Mouse (Mus musculus) midbrain, embryonic 15.5 days (tissue): Measurements from ENCODE around the gene Amigo3. TPM values are rescaled to one million over a fixed set of nuclear protein-coding genes. Genes with fewer than 3 reads are reported as not detected.
"Not testable (repeated sequence)": the region's sequence is repeated elsewhere in the genome, so short reads cannot be mapped to it uniquely, and the experiment has no call there.

Experiments
- ATAC-seq: fragments of 200-750 bp; cut with Nextera tagmentation; replicated peaks from 2 replicates; pipeline ENCODE4 v1.8.0; 2017; ENCODE audit warnings: moderate TSS enrichment
- H3K27ac ChIP-seq: fragments of 300-500 bp; sonication (generic); 2 replicates; pipeline ENCODE4 v1.5.1; 2015; ENCODE audit warnings: mild to moderate bottlenecking, inconsistent platforms
- H3K27me3 ChIP-seq: fragments of 300-500 bp; sonication (generic); replicated peaks from 2 replicates; pipeline ENCODE4 v1.6.1; 2015; ENCODE audit warnings: inconsistent platforms
- H3K36me3 ChIP-seq: fragments of 300-500 bp; sonication (generic); replicated peaks from 2 replicates; pipeline ENCODE4 v1.6.1; 2015; ENCODE audit warnings: inconsistent platforms
- H3K4me1 ChIP-seq: fragments of 300-500 bp; sonication (generic); 2 replicates; pipeline ENCODE4 v1.6.1; 2015; ENCODE audit warnings: inconsistent platforms
- H3K4me2 ChIP-seq: fragments of 300-500 bp; sonication (generic); 2 replicates; pipeline ENCODE4 v1.6.1; 2015; ENCODE audit warnings: inconsistent platforms, mild to moderate bottlenecking, moderate library complexity
- H3K4me3 ChIP-seq: fragments of 300-500 bp; sonication (generic); 2 replicates; pipeline ENCODE4 v1.5.1; 2015; ENCODE audit warnings: mild to moderate bottlenecking, inconsistent platforms
- H3K9ac ChIP-seq: fragments of 300-500 bp; sonication (generic); 2 replicates; pipeline ENCODE4 v1.6.1; 2015; ENCODE audit warnings: mild to moderate bottlenecking, inconsistent platforms
- H3K9me3 ChIP-seq: fragments of 300-500 bp; sonication (generic); 2 replicates; pipeline ENCODE4 v1.6.1; 2016; ENCODE audit warnings: inconsistent platforms
- WGBS: fragments of 180-500 bp; shearing (Covaris S2); methylation state at CpG from one replicate; pipeline ENCODE4 v1.1.7; 2015; ENCODE audit warnings: mixed read lengths; 5-methylcytosine and 5-hydroxymethylcytosine counted together
- polyA plus RNA-seq: library from polyadenylated mRNA; unstranded; fragments of >200 nt; fragmentation: Nextera tagmentation; extraction: Ambion mirVana; gene quantifications from 2 replicates; pipeline ENCODE4 v1.2.1, GENCODE M21; 2015

Amigo3 gene
- polyA plus RNA-seq: 3.5 and 3.6 TPM in 2 replicates

- Histone ChIP-seq H3K36me3 (peaks cover 17% of the 10 kb centered on the region; the same call in 1 of the 2 replicates), H3K4me2 (peak within 1 kb of the TSS; percentile 24), H3K9ac (no peak within 1 kb of the TSS), H3K9me3 (no peaks in the 10 kb centered on the region), H3K4me3 (no peak within 1 kb of the TSS), H3K4me1 (peaks cover 29% of the 10 kb centered on the region), H3K27me3 (no peaks in the 10 kb centered on the region), H3K27ac (peak within 1 kb of the TSS; percentile 42; the same call in 1 of the 2 replicates)
- 54% methylated on average over 20 of the region's 20 CpGs for WGBS
- ATAC-seq: peak; percentile 18
Measured at GRCm38 (mm10) chr9:108052885-108053664, at the start of gene Amigo3. Gene Amigo3 (plus strand): TSS chr9:108053159.

DNA sequence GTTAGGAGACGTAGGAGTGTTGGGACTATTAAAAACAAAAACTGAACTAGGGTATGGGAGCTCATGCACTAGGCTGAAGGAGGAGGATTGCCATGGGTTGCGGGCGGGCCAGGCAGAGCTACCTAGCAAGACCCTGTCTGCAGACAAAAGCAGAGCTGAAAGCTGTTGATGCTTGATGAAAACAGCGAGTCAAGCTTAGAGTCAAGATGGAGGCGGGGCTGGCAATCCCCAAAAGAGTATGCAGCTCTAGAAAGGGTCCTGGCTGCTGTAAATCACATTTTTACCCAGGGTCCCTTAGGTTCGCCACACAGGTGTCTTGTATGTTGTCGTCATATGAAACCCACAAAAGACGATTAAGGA lies 49.4 kb upstream of the Amigo3 start:
- Histone ChIP-seq H3K4me3 (peak overlapping the region; percentile 89), H3K4me1 (peaks cover 40% of the 10 kb centered on the region), H3K36me3 (no peaks in the 10 kb centered on the region), H3K4me2 (peak overlapping the region; percentile 87), H3K27ac (peak overlapping the region; percentile 95), H3K9ac (peak overlapping the region; percentile 98), H3K9me3 (no peaks in the 10 kb centered on the region), H3K27me3 (no peaks in the 10 kb centered on the region)
- 6% methylated on average over 8 of the region's 8 CpGs for WGBS
- ATAC-seq: no peak

DNA sequence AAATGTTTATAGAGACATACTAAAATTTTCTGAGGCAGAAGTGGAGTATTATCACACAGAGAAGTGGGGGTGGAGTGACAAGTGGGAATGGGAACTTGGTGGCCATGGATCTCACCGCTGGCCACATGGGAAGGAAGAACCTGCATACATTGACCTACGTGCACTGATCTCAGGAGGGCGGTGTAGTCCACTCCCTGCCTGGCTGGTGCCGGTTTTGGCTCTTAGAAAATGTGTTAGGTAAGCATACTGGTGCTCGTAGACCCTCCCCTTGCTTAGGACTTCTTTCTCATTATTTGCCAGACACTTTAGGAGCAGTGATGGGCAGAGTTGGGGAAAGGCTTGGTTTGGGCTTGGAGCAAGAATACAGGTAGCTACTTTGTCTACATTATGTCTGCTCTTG lies 44.9 kb upstream of the Amigo3 start:
- H3K27ac ChIP-seq: no peak overlapping the region
- ATAC-seq: no peak
- H3K9me3 ChIP-seq: no peaks in the 10 kb centered on the region
- no peak overlapping the region for H3K4me3 ChIP-seq
- peaks cover 34% of the 10 kb centered on the region for H3K4me1 ChIP-seq
- H3K27me3 ChIP-seq: no peaks in the 10 kb centered on the region
- 91% methylated on average over 5 of the region's 5 CpGs for WGBS
- H3K9ac ChIP-seq: no peak overlapping the region
- H3K36me3 ChIP-seq: no peaks in the 10 kb centered on the region
- H3K4me2 ChIP-seq: no peak overlapping the region

DNA sequence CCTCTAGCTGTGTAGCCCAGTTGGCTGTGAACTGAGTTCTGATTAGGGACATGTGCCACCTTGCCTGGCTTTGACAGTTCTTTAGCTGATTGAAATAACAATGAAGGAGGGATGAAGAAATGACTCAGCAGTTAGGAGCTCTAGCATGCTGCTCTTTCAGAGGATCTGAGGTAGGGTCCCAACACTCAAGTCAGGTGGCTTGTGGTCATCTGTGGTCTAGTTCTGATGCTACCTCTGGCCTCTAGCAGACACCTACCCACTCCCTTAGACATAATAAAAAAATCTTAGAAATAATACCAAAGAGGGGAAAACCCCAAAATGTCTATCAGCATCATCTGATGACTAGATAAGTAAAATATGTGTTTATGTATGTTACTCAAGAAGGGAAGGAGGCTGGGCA lies 42.6 kb upstream of the Amigo3 start:
- ATAC-seq: no peak
- H3K4me2 ChIP-seq: no peak overlapping the region
- H3K4me3 ChIP-seq: no peak overlapping the region
- no peak overlapping the region for H3K27ac ChIP-seq
- H3K9ac ChIP-seq: no peak overlapping the region
- no peaks in the 10 kb centered on the region for H3K27me3 ChIP-seq
- peaks cover 14% of the 10 kb centered on the region for H3K4me1 ChIP-seq
- H3K36me3 ChIP-seq: no peaks in the 10 kb centered on the region
- H3K9me3 ChIP-seq: no peaks in the 10 kb centered on the region

DNA sequence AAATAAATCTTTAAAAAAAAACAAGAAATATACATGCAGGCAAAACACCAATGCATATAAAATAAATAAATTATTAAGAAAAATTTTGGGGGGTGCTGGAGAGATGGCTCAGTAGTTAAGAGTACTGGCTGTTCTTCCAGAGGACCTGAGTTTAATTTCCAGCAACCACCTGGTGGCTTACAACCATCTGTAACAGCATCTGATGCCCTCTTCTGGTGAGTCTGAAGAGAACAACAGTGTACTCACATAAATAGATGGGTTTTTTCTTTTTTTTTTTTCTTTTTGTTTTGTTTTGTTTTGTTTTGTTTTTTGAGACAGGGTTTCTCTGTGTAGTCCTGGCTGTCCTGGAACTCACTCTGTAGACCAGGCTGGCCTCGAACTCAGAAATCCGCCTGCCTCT lies 39.4 kb upstream of the Amigo3 start:
- ATAC-seq: not testable (repeated sequence)

GRCm38 (mm10) chr9:108017127-108017526 lies 35.8 kb upstream of the Amigo3 start:
- H3K4me2 ChIP-seq: no peak overlapping the region
- WGBS: 73% methylated on average over 3 of the region's 3 CpGs
- H3K4me1 ChIP-seq: 0 out of 2 replicates have a peak, but pooled peaks cover 3% of the 10 kb centered on the region
- H3K9me3 ChIP-seq: no peaks in the 10 kb centered on the region
- H3K9ac ChIP-seq: no peak overlapping the region
- H3K27me3 ChIP-seq: no peaks in the 10 kb centered on the region
- H3K36me3 ChIP-seq: no peaks in the 10 kb centered on the region
- H3K27ac ChIP-seq: no peak overlapping the region
- no peak overlapping the region for H3K4me3 ChIP-seq
- ATAC-seq: no peak

More for the DNA sequence above, 39.4 kb upstream of the Amigo3 start:
- not testable (repeated sequence) for H3K36me3 ChIP-seq, H3K4me3 ChIP-seq, H3K9ac ChIP-seq, H3K4me1 ChIP-seq, H3K27me3 ChIP-seq, H3K4me2 ChIP-seq, H3K27ac ChIP-seq, H3K9me3 ChIP-seq
- 100% methylated on average over 2 of the region's 2 CpGs for WGBS

GRCm38 (mm10) chr9:108020741-108021140 lies 32.2 kb upstream of the Amigo3 start:
- H3K27me3 ChIP-seq: no peaks in the 10 kb centered on the region
- H3K4me2 ChIP-seq: no peak overlapping the region
- H3K9me3 ChIP-seq: no peaks in the 10 kb centered on the region
- 100% methylated on average over 1 of the region's 1 CpGs for WGBS
- H3K4me1 ChIP-seq: 0 out of 2 replicates have a peak, but pooled peaks cover 3% of the 10 kb centered on the region
- H3K27ac ChIP-seq: no peak overlapping the region
- H3K4me3 ChIP-seq: no peak overlapping the region
- ATAC-seq: no peak
- no peak overlapping the region for H3K9ac ChIP-seq
- H3K36me3 ChIP-seq: no peaks in the 10 kb centered on the region

DNA sequence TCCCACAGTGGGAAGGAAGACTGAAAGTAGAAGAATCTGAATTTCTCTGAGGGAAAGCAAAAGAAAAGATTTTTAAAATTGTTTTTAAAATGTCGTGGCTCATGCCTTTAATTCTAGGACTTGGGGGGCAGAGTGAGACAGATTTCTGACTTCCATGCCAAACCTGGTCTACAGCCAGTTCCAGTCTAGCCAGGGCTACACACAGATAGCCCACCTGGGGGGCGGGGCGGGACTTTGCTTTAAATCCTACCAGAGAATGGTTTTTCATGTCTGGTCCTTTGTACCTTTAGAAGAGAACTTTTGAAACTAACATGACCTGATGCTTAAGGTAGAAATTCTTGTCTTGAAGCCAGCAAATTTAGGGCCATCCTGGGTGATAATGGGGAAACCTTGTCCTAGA lies 29.7 kb upstream of the Amigo3 start:
- Histone ChIP-seq H3K27me3 (no peaks in the 10 kb centered on the region), H3K4me3 (no peak overlapping the region), H3K9me3 (no peaks in the 10 kb centered on the region), H3K9ac (no peak overlapping the region), H3K27ac (no peak overlapping the region), H3K36me3 (peaks cover 13% of the 10 kb centered on the region), H3K4me1 (0 out of 2 replicates have a peak, but pooled peaks cover 3% of the 10 kb centered on the region), H3K4me2 (no peak overlapping the region)
- ATAC-seq: no peak
- 94% methylated on average over 3 of the region's 3 CpGs for WGBS

- Histone ChIP-seq H3K4me3 (no peak overlapping the region), H3K9ac (no peak overlapping the region), H3K9me3 (no peaks in the 10 kb centered on the region), H3K36me3 (peaks cover 13% of the 10 kb centered on the region), H3K27me3 (no peaks in the 10 kb centered on the region), H3K4me2 (no peak overlapping the region), H3K27ac (no peak overlapping the region), H3K4me1 (no peaks in the 10 kb centered on the region)
- 95% methylated on average over 3 of the region's 3 CpGs for WGBS
- no peak for ATAC-seq
Measured at GRCm38 (mm10) chr9:108026584-108026983, 26.4 kb upstream of the Amigo3 start.

GRCm38 (mm10) chr9:108027867-108028266 lies 25.1 kb upstream of the Amigo3 start:
- no peaks in the 10 kb centered on the region for H3K9me3 ChIP-seq
- ATAC-seq: no peak
- H3K9ac ChIP-seq: no peak overlapping the region
- H3K27ac ChIP-seq: no peak overlapping the region
- H3K4me3 ChIP-seq: no peak overlapping the region
- no peaks in the 10 kb centered on the region for H3K27me3 ChIP-seq
- H3K4me2 ChIP-seq: no peak overlapping the region
- 96% methylated on average over 3 of the region's 3 CpGs for WGBS
- H3K4me1 ChIP-seq: no peaks in the 10 kb centered on the region
- H3K36me3 ChIP-seq: peaks cover 15% of the 10 kb centered on the region

DNA sequence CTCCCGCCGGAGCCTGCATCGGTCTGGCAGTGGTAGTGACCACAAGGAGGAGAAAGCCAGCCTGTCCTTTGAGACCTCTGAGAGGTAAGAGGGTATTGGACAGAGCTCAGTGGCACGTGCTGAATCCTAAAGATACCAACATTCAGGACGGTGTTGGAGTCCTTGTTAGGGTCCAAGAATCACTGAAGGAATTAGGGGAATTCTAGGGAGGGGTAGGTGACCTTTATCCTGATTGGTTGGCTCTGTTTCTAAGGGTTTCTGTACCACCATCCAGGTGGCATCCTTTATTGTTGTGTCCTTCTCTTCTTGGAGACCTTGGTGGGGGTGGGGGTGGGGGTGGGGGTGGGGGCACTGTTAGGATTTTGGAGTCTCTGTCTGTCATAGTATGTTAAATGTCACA lies 20.8 kb upstream of the Amigo3 start:
- H3K4me1 ChIP-seq: no peaks in the 10 kb centered on the region
- ATAC-seq: no peak
- H3K36me3 ChIP-seq: peaks cover 25% of the 10 kb centered on the region
- WGBS: 88% methylated on average over 5 of the region's 5 CpGs
- no peak overlapping the region for H3K27ac ChIP-seq
- H3K27me3 ChIP-seq: no peaks in the 10 kb centered on the region
- H3K9ac ChIP-seq: no peak overlapping the region
- no peaks in the 10 kb centered on the region for H3K9me3 ChIP-seq
- H3K4me2 ChIP-seq: no peak overlapping the region
- no peak overlapping the region for H3K4me3 ChIP-seq

DNA sequence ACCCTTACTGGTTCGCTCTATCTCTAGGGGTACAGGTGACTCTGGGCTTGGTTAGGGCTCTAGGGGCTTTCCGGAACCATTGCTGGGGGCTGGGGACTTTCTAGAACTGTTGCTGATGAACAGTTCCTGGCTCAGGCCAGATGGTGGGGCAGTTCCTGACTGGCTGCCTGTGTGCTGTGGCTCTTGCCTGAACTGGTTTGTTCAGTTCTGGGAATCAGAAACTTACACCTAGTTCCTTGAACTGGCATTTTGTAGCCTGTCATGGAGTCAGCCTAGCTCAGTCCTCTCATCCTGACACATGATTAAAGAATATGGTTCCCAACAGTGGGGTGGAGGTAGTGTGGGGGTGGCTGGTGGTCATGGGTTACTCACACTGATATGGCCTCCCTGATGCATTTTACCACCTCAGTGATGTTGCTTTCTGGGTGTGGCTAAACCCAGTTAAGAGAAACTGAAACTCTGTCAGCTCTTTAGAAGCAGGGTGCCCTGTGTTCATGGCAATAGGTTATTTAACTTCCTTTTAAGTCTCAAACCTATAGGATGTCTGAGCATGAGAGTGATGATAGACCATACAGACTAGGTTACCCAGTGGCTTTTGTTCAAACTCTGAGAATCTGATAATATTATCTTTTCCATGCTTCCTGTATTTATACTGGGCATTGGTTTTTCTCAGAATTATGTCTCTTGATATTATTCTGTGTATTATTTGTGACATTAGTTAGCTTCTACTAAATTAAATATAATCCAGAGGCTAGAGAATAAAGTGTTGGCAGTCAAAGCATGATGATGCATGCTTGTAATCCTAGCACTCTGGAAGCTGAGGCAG lies 17.4 kb upstream of the Amigo3 start:
- no peak overlapping the region for H3K27ac ChIP-seq
- WGBS: 98% methylated on average over 2 of the region's 2 CpGs
- H3K4me3 ChIP-seq: no peak overlapping the region
- no peaks in the 10 kb centered on the region for H3K9me3 ChIP-seq
- no peaks in the 10 kb centered on the region for H3K27me3 ChIP-seq
- H3K4me1 ChIP-seq: no peaks in the 10 kb centered on the region
- H3K36me3 ChIP-seq: peaks cover 16% of the 10 kb centered on the region; the same call in 1 of the 2 replicates
- ATAC-seq: no peak
- no peak overlapping the region for H3K9ac ChIP-seq
- H3K4me2 ChIP-seq: no peak overlapping the region
